Mouse (Mus musculus): ENCODE results near the gene Tbc1d7.
A peak's percentile ranks its signal among the peaks of the same experiment; 100 is the strongest.

Tbc1d7 gene

DNA sequence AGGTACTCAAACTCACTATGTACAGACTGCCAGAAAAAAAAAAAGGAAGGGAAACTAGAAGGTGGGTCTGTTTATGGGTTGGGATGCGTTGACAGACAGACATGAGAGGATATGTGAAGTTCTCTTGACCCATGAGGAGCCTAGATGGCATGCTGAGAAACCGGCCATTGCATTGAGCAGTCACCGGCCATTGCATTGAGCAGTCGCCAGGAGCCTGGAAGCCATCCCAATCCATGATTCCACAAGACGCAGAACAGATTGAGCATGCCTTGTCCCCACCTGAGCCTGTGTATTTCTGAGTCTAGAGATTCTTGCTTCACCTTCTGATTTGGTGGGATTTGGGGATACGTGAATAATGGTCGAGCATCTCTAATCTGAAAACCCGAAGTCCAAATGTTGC is 22.6 kb upstream of the Tbc1d7 start:
- no peak for DNase-seq (ENCODE audit: low spot score)

DNA sequence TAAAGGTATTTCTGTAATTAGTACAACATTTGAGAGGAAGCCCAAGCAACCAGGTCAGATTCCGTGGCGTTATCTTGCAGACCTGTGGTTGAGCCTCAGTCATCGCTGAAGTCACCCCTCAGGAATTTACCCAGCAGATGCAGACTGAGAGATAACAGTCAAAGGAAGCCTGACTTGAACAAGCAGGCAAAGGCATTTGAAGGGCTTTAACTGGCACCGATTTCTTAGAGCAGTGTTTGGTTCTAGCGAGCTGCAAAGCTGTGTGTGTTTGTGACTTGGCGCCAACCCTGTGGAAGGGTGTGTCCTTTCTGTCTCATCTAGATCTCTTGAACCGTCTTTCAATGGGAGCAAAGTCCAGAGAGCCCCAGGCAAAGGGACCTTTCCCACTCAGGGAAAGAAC is 22.0 kb upstream of the Tbc1d7 start:
- no peak for DNase-seq (ENCODE audit: low spot score)

DNA sequence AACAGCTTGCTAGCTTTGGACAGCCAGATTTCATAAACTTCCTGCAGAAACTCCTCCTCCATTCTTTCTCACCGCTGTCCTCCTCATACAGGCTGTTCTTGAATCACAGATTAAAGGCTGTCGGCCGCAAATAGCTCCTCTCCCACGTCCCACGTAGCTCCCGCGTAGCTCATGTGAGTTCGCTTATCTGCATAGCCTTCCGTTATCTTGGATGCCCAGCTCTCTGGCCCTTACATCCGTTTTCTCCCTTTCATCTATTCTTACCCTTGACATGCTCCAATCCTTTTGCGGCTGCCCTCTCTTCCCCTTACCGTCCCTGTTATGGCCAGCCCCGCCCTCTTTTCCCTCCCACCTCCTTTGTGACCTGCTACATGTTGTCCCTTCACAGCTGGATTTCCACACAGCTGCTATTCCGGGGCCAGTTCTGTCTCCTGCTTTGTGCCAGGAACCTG is 20.5 kb upstream of the Tbc1d7 start:
- DNase-seq (ENCODE audit: low spot score), result no peak

- no peak for DNase-seq (ENCODE audit: low spot score)
Observed at GRCm38 (mm10) chr13:43191290-43191689, 20.0 kb upstream of the Tbc1d7 start.

DNA sequence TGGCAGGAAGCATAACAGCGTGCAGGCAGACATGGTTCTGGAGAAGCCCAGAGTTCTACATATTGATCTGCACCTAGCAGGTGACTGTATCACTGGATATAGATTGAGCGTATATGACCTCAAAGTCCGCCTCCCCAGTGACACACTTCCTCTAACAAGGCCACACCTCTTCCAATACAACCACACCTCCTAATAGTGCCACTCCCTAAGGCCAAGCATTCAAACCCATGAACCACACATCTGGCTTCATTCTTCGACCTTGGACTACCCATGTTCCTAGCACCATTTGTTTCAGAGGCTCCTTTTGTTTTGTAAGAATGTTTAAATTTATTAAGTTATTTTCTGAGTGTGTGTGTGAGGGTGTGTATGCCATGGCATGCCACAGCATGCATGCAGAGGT is 16.4 kb upstream of the Tbc1d7 start:
- no peak for DNase-seq (ENCODE audit: low spot score)

GRCm38 (mm10) chr13:43183248-43184055 is 12.2 kb upstream of the Tbc1d7 start:
- DNase-seq (ENCODE audit: low spot score), result no peak

- DNase-seq (ENCODE audit: low spot score), result peak; percentile 76
Observed at GRCm38 (mm10) chr13:43182465-43183201, 11.3 kb upstream of the Tbc1d7 start.

GRCm38 (mm10) chr13:43181104-43181503 is 9.8 kb upstream of the Tbc1d7 start:
- no peak for DNase-seq (ENCODE audit: low spot score)

- no peak for DNase-seq (ENCODE audit: low spot score)
Observed at GRCm38 (mm10) chr13:43177317-43177716, 6.0 kb upstream of the Tbc1d7 start.

DNA sequence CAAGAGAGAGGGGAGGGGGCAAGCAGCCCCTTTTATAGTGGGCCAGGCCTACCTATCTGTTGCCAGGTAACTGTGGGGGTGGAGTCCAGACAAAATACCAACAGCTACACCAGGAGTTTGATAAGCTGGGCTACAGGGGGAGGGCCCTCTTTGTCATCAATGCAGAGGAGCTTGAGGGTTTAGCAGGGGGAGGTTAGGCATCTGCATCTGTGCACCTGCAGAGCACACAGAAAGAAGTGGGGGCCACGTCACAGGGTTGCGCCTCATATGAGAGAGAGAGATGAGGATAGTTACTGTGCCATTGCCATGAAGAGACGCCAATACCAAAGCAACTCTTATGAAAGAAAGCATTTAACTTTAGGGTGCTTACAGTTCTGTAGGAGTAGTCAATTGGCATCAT is 5.4 kb upstream of the Tbc1d7 start:
- no peak for DNase-seq (ENCODE audit: low spot score)

DNA sequence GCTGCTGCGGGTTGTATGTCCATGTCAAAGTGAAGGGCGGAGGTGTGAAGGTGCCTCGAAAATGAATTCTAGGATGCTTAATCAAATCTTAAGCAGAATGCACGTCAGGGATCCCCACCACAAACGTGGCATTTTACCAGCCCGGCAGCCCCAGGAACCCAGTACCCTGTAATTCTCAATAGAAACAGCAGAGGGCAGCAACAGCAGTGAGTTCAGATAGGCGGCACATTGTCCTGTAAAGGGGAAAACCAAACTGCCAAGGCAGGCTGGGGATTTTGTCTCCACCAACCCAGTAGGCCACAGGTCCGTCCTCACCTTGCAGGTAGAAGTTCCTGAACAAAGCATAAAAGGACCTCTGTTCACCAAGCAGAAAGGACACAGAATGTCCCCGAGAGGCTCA is 2.0 kb upstream of the Tbc1d7 start:
- peak; percentile 65 for DNase-seq (ENCODE audit: low spot score)

- DNase-seq (ENCODE audit: low spot score), result no peak
Observed at GRCm38 (mm10) chr13:43172036-43172713, 874 bp upstream of the Tbc1d7 start.

GRCm38 (mm10) chr13:43167721-43168120 is 3.6 kb downstream of the Tbc1d7 start:
- DNase-seq (ENCODE audit: low spot score), result no peak

GRCm38 (mm10) chr13:43159429-43159828 is 11.9 kb downstream of the Tbc1d7 start:
- no peak for DNase-seq (ENCODE audit: low spot score)

DNA sequence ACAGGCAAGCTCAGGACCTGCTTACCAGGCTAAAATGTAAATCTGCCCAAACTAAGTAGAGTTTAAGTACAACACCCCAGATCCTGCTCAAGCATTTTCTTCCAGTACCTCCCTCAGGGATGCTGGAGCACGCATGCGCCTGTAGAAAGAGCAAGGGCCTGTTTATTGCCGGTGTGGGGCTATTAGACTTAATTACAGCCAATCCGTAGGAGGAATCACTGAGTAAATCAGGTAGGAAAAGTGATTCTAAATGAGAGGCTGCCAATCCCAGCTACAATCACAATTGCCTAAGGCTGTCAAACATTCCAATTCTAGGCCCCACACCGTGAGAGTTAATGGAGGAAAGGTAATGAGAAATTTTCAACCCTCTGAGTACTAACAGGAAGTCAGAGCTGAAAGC is 13.0 kb downstream of the Tbc1d7 start:
- DNase-seq (ENCODE audit: low spot score), result no peak

DNA sequence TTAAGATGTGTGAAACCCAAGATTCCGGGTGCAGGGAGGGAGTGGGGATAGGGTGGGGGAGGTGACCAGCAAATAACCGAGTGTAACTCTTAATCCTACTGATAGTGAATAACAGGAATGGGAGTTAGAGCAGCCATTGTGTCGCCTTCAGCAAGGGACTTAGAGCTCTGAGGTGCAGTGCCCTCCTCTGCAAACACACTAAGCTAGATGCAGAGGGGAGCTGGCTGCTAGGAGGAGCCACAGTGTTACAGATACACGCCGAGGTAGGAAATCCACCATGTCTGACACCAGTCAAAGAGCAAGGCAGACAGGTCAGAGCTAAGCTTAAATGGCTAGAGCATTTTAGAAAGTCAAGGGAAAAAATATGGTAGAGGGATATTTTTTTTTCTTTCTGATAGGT is 13.9 kb downstream of the Tbc1d7 start:
- DNase-seq (ENCODE audit: low spot score), result no peak

GRCm38 (mm10) chr13:43152005-43152520 is 19.2 kb downstream of the Tbc1d7 start:
- no peak for DNase-seq (ENCODE audit: low spot score)

DNA sequence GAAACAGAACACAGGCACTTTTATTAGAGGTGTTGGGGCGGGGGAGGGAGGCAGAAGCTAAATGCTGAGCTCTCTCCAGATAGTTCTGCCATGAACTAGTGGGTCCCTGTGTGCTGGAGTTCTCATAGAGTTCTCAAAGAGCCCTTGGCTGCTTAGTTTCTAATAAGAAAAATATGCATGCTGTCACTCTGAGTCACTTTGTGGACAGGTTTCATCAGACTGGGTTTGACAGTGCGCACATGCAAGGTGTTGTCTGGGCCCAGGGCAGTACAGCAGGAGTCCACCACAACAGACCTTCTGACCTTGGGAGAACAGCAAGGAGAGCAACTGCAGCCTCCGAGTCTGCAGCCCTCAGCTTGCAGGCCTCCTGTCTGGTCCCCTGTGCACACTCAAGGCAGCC is 21.6 kb downstream of the Tbc1d7 start:
- DNase-seq (ENCODE audit: low spot score), result no peak

DNA sequence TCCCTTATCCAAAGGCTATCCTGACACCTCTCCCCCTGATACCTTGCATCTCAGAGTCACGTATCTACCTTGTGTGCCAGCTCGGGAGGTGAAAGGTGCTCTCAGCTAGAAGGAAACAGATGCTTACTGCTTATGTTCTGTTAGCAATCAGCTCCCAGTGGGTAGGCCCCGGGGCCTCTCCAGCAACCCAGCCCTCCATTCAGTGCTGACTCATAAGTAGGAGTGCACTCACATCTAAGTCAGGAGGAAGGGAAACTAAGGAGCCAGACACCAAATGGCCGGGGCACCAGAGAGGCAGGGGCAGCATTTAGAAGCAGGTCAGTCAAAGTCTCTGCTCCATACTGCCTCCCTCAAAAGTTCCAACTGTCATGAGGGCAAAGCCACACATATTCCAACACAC is 22.6 kb downstream of the Tbc1d7 start:
- DNase-seq (ENCODE audit: low spot score), result no peak

- no peak for DNase-seq (ENCODE audit: low spot score)
Observed at GRCm38 (mm10) chr13:43146515-43147258, 24.6 kb downstream of the Tbc1d7 start.

- DNase-seq (ENCODE audit: low spot score), result no peak
Observed at GRCm38 (mm10) chr13:43144720-43145418, 26.4 kb downstream of the Tbc1d7 start.
